Mouse (Mus musculus): ENCODE measurements at regions not wholly inside any gene's neighbourhood (a gene's known extent, or its start where the extent isn't known, plus 50 kb on each side); places are given as distances from the start of the nearest gene placed in this dataset.
A peak's percentile ranks its signal among the peaks of the same experiment; 100 is the strongest.
"Not testable (repeated sequence)": the region's sequence is repeated elsewhere in the genome, so short reads cannot be mapped to it uniquely, and the experiment has no call there.

- DNase-seq: no peak
Measured at GRCm38 (mm10) chr3:16751764-16752485, 745.7 kb upstream of the Gm5150 start.

- DNase-seq: no peak
Measured at GRCm38 (mm10) chr3:16733936-16734330, 727.7 kb upstream of the Gm5150 start.

GRCm38 (mm10) chr3:16733295-16733935 is 727.2 kb upstream of the Gm5150 start:
- no peak for DNase-seq

DNA sequence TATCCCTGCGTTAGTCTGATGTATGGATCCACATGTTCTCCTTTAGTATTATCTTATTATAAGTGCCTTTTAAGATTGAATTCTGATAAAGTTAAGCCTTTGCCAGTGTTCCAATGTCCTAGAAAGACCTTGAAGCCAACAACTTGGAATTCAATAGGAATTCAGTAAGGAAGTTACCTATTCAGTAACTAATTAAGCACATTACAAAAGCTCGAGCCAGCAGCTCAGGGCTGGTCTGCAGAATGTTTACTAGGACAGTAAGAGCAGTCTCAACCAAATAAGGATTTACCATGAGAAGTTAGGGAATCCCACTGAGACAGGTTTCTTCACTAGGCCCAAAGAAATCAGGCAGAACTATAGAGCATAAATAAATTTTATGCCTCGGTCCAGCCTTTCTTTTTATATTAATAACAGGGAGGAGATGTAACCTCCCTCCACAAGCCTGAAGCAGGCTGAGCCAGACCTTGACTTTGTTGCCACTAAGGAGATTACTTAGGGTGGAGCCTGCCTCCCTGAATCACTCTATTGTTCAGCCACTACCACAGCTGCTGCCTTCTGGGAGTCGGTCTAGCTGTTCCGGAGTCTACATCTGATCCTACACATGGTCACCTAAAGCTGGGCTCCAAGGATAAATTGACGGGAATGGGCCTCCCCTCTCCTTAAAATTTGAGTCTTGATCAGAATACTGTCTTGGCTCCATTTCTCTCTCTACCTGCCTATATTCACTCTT is 718.3 kb upstream of the Gm5150 start:
- DNase-seq: not testable (repeated sequence)

GRCm38 (mm10) chr3:16723631-16724030 is 717.4 kb upstream of the Gm5150 start:
- DNase-seq: no peak

DNA sequence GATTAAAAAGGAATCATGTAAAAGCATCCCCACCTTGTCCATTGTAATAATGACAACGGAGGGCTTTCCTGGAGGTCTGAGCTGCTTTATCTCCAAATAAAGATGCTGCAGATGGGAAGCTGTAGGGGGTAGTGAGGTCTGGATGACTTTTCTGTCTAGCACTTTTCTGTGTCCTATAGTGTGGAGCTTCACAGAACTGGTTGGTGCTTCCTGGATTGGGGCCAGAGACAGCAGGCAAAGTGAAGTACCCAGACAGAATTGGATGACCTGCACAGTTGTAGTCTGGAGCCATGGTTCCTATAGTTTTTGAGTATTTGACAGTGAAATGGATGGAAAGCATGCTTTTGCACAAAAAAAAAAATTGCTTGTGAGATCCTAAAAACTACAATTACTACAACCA is 684.7 kb upstream of the Gm5150 start:
- DNase-seq: peak; percentile 1

DNA sequence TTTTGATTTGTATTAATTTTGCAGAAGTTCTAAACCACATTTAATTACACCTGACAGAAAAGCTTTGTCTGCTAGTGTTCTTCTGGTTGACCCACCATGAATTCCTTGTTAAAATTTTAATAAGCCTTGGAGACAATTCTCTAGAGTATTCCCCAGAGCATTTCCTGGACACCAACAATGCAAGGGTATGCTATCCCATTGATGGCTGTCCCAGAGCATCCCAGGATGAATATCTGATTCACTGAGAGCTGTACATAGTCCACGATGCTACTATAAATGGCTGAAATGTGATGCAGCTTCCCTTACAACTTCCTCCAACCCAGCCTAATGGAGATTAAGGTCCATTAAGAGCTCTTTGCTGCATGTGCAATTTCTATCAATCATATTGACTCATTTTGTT is 682.7 kb upstream of the Gm5150 start:
- DNase-seq: no peak

DNA sequence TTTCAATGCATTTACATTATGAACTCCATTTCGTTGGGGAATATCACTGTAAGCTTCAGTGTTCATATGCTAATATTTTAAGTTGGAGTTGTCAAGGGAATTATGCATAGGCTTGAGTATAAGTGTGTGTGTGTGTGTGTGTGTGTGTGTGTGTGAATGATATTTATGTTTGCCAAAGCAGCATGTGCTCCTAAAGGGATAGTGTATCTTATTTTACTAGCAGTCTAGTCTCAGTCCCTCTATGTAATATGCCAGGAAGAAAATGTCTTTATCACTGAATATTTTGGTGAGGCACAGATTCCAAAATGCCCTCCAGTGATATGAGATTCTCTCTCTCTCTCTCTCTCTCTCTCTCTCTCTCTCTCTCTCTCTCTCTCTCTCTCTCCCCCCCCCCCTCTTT is 651.3 kb upstream of the Gm5150 start:
- no peak for DNase-seq
